Mouse (Mus musculus): ENCODE results near the gene Itih4.

Gene Itih4

DNA sequence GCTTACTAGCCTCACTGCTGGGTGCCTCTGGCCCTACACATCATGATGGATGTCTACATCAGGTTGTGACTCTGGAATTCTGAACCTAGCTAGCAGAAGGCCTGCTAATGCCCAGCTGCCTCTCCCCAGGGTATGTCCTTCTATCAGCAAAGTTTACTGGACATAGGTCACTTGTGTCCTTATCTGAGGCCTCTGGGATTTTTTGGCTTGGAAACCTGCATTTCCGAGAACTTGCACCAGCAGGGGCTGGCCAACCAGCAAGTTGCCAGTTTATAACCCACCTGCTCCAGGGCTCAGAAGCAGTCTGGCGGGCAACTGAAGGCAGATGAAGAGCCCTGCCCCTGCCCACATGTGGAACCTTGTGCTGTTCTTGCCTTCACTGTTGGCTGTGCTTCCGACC lies at the start of gene Itih4:
TSS of gene Itih4 (plus strand) at position 273 of the 400 bp plus-strand sequence.
- no peak for DNase-seq (ENCODE audit: low spot score in 2 of 2)

DNA sequence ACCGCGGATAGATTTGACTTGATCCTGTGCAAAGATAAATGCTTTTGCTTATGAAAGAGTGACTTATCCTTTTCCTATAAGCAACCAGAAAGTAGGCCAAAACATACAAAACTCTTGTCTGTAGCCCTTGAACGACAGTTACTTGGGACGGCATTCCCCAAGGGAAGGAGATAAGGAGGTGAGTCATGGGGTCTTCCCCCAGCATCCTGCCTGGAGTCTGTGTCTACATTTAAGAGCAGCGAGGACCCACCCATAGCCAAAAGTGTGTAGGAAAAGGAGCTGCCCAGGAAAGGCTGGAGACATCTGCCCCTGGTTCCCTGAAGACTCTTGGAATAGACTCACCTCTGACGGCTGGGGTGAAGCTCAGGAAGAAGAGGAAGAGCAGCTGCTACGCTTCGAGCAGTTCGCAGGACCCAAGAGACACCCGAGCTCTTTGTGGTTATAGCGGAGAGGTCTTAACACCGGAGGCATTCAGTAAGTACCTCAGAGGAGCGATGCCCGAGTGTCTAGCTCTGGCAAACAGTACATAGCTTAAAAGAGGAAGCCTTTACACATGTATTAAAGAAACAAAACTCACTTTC lies 48.8 kb upstream of the Itih4 start:
- DNase-seq (ENCODE audit: low spot score in 2 of 2), result no peak

DNA sequence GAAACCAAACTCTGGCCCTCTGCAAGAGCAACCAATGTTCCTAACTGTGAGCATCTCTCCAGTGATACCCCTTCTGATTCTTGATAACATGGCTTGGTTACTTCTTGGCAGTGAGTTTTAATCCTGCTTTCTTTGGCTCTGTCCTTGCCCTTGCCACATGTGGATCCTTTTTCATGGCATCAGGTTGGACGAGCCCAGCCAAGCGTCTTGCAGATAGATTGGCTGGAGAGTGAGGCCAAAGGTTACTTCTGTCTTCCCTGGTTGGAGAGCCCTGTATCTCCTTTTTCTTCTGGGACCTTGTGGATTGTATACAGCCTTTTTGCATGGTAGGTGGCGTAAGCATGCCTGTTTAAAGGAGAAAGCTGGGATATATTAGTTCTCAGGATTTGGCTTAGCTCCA lies 42.6 kb upstream of the Itih4 start:
- DNase-seq (ENCODE audit: low spot score in 2 of 2), result no peak

DNA sequence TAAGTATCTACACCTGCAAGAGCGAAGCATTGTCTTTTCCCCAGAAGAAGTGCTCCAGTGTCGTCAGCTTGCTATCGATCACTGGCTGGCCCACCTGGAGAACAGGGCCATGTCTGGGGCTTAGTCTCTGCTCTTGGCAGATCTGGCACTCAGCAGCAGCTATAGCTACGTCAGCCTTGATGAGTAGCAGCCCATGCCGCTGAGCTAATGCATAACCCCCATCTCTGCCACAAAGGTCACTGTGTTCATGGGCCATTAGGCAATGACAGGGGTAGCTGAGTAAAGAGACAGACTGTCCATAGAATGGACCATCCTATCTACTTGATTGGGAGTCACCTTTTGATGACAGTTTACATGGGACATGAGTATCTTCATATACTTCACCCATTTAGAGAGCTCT lies 35.8 kb upstream of the Itih4 start:
- DNase-seq (ENCODE audit: low spot score in 2 of 2), result no peak

DNA sequence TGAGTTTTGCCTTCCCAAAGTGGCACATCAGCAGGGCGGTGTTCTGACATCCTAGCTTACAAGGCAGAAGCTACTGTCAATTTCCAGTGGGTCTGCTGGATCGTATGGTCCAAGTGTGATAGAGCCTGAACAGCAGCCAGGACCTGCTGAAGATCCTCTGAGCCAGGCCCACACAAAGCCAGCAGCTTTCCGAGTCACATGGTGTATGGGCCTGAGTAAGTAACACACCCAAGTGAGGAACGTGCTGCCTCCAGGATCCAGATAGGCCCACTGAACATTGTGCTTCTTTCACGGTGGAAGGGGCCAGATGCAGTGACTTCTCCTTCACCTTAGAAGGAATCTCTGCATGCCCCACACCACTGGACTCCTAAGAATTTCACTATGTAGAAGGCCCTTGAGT lies 34.0 kb upstream of the Itih4 start:
- DNase-seq (ENCODE audit: low spot score in 2 of 2), result no peak

DNA sequence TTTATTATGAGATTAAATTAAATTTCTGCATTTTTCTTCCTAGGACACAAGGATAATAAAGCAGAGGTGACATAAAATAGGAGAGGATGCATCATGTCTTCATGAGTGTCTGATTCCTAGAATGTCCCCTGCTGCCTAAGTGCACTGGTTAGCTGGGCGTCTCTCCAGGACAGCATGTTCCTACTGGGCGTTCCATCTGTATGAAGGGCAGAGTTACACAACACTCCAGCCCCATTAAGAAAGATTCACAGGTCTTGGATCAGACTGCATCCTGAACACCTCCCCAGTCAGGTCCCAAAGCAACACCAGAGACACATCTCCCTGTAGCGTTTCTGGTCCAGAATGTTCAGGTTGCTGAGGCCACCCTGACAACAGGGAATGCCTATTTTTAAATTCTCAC lies 31.0 kb upstream of the Itih4 start:
- DNase-seq (ENCODE audit: low spot score in 2 of 2), result no peak

DNA sequence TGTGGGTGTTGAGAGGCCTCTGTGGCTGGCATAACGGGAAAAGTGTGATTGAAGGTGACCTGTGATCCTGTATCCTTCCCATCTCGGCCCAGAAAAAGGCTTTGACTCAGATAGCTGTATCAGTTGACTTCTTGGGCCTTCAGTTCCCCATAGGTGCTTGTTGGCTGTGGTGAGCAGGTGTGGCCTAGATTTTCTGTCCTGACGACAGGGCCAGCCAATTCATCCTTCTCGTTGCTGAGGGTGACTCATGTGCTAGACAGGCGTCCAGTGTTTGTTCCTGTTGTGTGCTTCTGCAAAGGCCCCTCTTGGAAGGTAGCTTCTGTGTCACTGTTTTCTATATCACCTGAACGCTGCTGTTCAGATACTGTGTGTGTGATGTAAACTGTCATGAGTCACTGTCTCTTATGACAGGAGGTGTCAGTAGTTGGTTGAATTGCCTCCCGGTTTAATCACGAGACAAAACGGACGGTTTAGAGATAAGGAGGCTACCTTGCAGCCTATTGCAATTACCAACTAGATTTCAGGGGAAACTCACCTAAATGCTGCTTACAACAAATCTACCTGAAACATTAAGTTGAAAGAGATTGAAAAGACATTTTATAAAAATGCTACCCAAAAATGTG lies 29.3 kb upstream of the Itih4 start:
- DNase-seq (ENCODE audit: low spot score in 2 of 2), result no peak

DNA sequence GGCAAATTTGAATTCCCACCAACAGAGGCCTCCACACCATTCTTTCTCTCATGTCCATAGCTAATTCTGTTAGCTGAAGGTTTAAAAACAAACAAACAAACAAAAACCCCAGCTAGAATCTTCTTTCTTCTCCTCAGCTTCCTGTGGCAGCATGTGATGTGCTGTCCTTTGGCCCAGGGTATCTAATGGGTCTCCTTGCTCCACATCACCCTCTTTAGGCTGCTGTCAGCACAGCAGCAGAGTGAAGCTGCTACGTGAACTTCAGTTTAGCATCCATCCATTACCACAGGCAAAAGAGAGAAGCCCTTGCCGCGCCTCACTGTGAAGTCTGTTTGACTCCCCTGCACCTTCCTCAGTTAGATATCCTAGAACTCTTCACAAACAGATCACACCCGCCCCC lies 28.3 kb upstream of the Itih4 start:
- DNase-seq (ENCODE audit: low spot score in 2 of 2), result no peak

DNA sequence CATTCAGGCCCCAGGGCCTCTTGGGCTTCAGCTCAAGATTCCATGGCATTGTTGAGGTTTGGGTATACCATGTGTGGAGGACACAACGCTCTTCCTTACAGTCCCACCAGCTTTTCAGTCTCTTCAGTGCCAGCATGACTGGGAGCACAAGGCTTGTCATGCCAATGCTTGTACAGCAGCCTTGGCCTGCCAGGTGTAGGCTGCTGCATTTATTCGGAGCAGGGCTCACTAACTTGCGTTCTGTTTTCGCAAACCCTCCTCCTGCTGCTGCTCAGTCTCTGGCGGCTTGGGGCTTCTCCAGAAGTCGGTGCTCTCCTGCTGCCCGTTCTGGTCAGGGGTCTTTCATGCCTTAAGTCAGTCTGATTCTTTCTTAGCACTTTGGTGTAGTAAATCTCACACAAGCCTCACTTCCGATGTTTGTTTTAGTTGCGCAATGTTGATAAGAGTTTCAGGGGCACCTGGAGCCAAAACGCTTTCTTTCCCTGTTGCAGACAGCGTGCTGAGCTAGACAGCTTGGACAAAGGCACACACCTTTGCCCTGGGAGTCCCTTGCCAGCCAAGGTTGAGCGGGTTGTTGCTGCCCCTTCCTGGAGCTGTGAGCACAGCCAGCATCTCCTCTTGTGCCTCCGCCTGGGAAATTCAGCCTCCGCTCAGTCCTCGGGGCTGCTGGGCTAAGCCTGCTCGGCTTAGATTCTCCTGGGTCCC lies 24.7 kb upstream of the Itih4 start:
- DNase-seq (ENCODE audit: low spot score in 2 of 2), result no peak

DNA sequence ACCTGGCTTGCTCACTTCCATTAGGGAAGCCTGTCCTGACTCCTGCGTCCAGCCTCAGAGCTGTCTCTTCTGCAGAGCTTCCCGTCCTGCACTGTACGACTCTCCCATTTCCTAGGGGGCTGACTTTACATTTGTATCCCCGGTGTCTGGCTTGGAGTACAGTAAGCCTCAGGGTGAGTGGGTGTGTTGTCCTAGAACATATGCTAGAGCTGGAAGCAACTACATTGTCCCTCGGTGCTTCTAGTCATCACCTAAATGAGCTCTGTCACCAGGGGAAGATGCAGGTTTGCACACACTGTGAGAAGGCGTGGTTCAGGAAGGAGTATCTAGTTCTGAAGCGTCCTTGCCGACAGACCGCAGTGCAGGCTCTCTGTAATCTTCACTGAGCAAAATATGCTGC lies 23.9 kb upstream of the Itih4 start:
- DNase-seq (ENCODE audit: low spot score in 2 of 2), result no peak

DNA sequence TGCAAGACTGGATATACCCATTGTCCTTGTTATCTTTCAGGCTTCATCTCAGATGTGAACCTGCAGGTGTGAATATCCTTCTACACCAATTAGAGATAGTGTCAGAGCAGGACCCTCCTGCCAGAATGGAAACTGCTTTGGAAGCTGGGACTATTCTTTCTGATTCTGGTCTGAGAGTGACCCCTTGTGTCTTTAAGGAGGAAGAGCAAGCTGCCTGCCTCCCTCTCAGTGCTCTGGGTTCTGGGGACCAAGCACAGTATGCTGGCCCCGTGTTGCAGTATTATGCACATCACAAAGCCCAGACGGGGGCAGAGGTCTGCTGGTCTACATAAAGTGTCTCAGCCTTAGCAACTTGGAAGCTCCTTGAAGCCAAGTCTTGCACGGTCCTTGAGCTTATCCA lies 21.0 kb upstream of the Itih4 start:
- no peak for DNase-seq (ENCODE audit: low spot score in 2 of 2)

DNA sequence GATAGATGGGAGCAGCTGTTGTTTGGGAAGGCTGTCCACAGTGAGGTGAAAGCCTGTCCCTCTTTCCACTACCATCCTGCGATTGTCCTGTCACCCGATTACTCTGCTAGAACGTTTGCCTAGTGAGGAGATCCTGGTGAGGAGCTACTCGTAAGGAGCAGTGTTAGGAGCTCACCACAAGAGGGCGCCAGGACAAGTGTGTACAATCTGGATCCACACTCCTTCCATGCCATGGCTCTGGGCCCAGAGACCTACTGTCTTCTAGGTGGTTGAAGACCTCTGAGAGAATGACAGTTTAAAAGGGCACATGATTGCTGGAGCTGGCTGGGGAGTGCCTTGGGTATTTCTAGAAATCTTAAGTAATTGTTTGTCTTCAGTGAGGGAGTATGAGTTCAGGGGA lies 19.2 kb upstream of the Itih4 start:
- DNase-seq (ENCODE audit: low spot score in 2 of 2), result peak in 1 of 2 experiments; percentile 73

DNA sequence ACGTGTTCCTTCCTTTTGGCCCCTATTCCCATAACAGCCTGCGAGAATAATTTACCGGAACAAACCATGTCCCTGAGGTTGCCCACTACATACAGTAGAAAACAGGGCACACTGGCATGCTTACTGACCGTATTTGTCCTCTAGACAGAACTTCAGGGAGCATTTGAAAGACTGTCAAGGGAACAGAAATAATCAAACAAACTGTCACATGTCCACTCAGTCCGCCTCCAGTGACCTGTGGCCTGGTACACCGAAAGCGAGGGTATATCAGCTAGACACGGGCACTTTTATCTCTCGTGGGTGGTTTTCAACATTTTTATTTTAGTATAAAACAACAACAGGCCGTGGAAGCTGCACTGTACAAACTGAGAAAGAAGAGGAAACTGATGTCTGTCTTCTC lies 17.4 kb upstream of the Itih4 start:
- DNase-seq (ENCODE audit: low spot score in 2 of 2), result no peak

DNA sequence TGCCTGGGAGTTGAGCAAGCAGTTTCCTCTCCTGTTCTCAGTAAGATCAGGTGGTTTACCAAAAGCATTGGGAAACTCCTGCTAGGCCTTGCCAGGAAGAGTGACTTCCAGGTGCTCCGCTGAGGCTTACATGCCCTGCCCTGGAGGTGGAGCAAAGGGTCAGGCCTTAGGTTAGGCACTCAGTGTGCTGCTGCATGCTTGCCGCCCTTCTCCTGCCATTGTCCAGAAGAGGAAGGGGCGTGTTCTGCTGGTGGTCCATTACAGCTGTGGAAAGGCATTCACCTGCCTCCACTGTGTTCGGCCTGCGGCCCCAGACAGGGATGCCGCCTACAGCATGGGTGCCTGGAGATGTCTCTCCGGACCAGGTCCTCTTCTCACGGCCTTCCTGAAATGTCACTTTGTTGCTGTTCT lies 16.9 kb upstream of the Itih4 start:
- DNase-seq (ENCODE audit: low spot score in 2 of 2), result no peak

DNA sequence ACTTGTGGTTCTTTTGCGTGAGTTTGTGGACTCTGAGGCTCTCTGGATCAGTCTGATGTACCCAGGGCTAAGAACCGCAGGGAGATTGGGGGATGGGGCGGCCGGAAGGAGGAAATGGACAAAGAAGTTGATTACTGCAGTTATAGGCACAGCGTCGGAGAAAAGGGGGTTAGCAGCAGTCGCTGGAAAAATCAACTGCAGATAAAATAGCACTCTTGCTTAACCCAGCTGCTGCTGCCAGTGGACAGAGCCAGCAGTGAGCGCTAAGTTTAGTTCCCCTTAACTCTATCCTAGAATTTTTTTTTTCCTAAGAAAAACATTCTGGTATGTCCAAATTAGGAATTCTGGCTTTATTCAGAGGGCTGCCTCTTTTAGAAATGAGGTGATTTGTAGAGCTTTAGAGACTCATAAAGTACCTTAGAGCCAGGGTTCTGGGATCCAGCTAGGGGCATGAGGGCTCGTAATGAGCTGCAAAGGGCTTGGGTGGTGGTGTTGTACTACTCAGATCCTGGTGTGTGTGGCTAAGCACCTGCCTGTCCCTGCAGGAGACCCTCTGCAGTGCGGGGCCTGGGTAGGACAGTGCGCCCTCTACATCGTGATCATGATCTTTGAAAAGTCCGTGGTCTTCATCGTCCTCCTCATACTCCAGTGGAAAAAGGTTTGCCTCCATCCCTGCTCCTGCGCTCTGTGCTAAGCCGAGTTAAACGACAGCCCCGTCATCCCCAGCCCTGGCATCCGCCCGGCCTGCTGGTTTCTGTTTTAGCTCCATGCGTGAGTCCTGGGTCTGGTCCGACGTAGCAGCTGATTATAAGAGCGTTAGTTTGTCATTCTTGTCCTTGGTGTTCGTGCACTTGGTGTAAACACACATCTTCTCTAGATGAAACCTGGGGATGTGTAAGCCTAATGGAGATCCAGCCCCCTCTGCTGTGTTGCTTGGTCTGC lies 15.8 kb upstream of the Itih4 start:
- no peak for DNase-seq (ENCODE audit: low spot score in 2 of 2)

DNA sequence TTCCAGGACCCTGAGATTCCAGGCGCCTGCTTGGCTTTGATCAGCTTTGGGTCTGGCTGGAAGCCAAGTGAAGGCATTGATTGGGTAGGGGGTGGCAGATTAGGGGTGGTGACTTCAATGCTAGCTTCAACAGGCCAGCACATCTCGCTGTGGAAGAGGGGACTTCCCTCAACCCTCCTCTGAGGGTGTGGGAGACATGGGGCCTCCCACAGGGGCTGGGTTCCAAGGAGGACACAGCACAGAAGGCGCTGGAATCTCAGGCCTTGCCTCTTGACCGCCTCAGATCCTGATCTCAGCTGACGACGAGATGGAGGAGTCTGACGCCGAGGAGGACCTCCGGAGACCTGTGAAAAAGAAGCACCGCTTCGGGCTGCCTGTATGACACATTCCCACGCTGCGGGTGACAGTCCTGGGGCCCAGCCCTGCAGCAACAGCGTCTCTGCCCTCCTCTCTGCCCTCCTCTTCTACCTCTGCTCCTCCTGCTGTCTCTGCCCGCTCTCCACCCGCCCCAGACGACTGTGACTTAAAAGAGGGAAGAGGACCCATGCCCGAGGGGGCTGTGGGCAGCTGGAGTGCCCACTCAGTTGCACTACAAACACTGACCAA lies 12.1 kb upstream of the Itih4 start:
- DNase-seq (ENCODE audit: low spot score in 2 of 2), result no peak

DNA sequence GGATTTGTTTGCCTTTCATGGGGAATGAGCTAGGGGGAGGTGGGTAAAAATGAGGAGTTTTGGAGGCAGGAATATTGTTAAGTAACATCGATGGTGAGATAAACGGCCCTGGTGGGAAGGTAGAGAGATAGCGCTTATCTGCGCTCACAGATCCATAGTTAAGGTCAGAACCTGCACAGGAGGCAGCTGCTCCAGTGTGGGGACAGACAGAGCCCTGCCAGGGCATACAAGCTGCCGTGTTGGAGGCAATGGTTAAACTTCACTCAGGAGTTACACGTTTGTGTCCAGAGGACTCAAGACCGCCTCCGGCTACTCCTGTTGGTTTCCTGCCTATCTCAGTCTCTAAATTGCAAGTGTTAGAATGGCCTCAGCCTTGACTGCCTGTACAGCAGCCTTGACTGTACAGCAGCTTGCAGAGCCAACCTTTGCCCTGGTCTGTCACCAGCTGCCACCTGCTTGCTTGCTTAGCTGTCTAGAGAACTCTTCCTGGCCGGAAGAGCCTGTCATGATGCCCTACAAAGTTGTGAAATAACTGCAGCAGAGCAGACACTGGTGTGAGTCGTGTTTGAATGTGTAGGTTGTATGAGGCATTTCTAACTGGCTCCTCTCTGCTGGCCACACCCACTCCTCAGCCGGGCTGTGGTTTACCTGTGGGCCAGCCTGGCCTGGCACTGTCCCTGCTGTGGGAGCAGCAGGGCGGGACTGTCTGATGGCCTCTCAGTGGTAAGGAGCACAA lies 11.0 kb upstream of the Itih4 start:
- DNase-seq (ENCODE audit: low spot score in 2 of 2), result no peak

DNA sequence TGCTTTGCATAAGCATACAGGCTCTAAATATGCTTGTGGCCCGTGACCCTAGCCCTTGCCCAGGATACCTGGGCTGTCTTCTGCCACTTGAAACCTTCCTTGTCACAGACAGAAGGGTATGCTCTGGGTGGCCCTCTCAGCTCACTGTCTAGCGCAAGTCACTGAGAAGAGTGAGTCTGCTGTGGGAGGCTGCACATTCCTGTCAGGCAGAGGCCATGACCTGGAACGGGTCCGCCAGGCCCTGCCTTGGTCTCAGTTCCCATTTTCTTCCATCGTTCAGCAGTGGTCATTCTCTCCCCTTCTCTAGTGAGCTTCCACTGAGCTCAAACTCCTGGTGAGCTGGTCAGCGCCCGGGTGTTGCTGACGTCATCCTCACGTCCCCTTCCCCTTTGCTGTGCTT lies 10.3 kb upstream of the Itih4 start:
- no peak for DNase-seq (ENCODE audit: low spot score in 2 of 2)

DNA sequence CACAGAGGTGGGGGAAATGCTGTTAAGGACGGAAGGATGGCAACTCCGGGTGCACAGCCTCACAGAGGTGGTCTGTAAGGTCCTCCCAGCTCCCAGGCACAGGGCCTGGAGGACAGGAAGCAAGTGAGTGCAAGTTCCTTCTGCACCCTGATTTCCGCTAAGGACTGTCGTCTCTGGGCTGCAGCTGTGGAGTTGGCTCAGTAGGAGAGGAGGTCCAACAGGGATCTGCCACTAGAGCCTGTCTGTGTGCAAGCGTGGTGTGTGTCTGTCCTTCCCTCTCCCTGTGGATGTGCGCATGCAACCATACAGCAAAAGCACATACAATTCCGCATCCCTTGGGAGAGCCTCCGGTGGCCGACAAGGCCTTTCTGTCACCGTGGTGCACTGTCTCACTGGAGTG lies 9.8 kb upstream of the Itih4 start:
- DNase-seq (ENCODE audit: low spot score in 2 of 2), result no peak

DNA sequence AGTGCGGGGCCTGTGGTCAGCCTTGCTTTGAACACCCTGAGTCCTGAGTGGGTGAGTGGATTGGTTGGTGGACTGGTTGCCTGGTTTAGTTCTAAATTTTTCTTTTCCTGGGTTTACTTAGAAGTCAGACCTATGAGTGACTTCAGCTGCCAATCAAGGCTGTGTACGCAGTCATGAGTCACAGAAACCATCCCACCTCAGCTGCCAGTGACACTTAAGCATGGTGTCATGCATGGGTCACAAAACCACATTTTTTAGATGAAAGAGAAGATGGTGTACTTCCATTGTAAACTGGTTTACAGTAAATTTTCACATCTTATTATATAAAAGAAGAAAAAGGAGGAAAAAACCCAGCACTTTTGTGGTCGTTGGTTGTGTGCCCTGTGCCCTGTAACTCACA lies 8.4 kb upstream of the Itih4 start:
- DNase-seq (ENCODE audit: low spot score in 2 of 2), result no peak

DNA sequence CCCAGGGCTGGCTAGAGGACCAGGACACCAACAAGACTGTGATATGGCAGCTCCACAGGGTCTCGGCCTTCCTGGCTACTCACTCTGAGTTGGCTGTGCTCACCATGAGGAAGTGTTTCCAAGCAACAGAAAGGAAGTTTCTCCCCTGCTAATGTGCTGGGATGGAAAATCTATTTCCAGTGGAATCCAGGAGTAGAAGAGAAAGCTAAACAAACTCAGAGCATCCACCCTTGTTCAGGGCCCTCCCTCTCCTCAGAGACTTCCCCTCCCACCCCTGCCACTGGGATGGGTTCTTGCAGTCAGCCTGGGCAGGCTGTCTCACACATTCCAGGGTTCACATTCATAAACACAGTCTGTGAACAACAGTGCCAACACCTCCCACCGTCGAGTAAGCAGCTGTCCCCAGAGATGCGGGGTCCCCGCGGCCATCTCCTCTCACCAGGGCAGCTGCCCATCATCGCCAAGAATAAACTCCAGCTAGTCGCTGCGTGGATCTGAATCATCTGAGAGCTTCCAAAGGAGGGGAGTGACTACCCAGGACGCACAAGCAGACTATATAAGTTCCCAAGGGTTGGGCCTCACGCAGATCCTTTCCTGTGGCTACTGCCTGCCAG lies 7.2 kb upstream of the Itih4 start, which contains the start of gene Mustn1:
TSS of gene Mustn1 (plus strand) at position 243 of the 614 bp plus-strand sequence.
- DNase-seq (ENCODE audit: low spot score in 2 of 2), result no peak
